Mouse (Mus musculus): ENCODE measurements at regions not wholly inside any gene's neighbourhood (a gene's known extent, or its start where the extent isn't known, plus 50 kb on each side); places are given as distances from the start of the nearest gene placed in this dataset.

DNA sequence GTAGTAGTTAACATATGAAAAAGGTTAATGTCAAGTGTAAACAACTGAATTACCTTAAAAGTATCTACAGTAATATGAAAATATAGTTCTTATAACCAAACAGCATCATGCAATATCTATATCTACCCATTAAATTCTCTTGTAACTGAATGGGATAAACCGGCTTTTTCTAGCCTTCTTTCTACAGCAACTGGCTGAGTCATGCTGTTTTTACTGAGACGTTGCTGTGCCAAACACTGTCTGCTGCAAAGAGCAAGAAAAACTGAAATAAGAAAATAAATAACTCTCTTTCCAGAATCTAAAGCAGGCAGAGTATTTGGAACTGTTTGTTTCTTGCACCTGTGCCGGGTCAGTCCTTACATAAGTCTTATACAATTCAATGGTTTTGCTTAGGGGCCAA is 74.0 kb downstream of the Nxf2 start:
- Histone ChIP-seq H3K27me3 (no peaks in the 10 kb centered on the region), H3K9me3 (no peaks in the 10 kb centered on the region), H3K4me1 (no peaks in the 10 kb centered on the region), H3K4me3 (no peak overlapping the region), H3K4me2 (replicated peaks) (no peak overlapping the region), H3K9ac (no peak overlapping the region), H3K27ac (no peak overlapping the region), H3K36me3 (no peaks in the 10 kb centered on the region)
- ATAC-seq (ENCODE audit: low FRiP score, low read depth) = no peak
- 80% methylated on average over 3 of the region's 3 CpGs for WGBS

- ATAC-seq (ENCODE audit: low FRiP score, low read depth) = no peak
- Histone ChIP-seq H3K4me1 (no peaks in the 10 kb centered on the region), H3K4me3 (no peak overlapping the region), H3K36me3 (no peaks in the 10 kb centered on the region), H3K27me3 (peaks cover 4% of the 10 kb centered on the region; the same call in 1 of the 2 replicates), H3K9ac (no peak overlapping the region), H3K27ac (no peak overlapping the region), H3K9me3 (no peaks in the 10 kb centered on the region), H3K4me2 (replicated peaks) (no peak overlapping the region)
- WGBS = 88% methylated on average over 3 of the region's 4 CpGs
Observed at GRCm38 (mm10) chrX:134889634-134890033, 74.9 kb downstream of the Nxf2 start.

DNA sequence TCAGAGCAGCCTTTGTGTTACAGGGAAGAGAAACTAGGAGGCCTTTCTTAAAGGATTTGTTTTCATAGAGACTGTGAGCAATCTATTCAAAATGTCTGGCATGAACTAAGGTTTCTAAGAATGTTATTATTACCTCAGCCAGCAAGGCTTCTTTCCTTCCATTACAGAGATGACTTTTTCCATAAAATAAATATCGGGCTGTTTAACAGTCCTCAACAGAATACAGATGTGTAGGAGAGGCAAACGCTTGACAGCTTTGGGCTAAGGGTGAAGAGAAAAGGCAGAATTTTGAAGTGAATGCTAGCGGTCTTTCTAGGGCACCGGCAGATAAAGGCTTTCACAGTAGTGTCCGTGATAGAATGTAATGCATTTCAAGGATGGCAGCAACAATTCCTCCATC is 73.3 kb upstream of the Armcx2 start:
- no peak overlapping the region for H3K4me3 ChIP-seq
- no peaks in the 10 kb centered on the region for H3K4me1 ChIP-seq
- ATAC-seq (ENCODE audit: low FRiP score, low read depth) = no peak
- no peaks in the 10 kb centered on the region for H3K36me3 ChIP-seq
- no peak overlapping the region for H3K4me2 ChIP-seq (replicated peaks)
- WGBS = 69% methylated on average over 5 of the region's 5 CpGs
- H3K9me3 ChIP-seq = no peaks in the 10 kb centered on the region
- H3K9ac ChIP-seq = no peak overlapping the region
- peak overlapping the region; percentile 44; the same call in 1 of the 2 replicates for H3K27ac ChIP-seq
- peaks cover 12% of the 10 kb centered on the region; the same call in 1 of the 2 replicates for H3K27me3 ChIP-seq

DNA sequence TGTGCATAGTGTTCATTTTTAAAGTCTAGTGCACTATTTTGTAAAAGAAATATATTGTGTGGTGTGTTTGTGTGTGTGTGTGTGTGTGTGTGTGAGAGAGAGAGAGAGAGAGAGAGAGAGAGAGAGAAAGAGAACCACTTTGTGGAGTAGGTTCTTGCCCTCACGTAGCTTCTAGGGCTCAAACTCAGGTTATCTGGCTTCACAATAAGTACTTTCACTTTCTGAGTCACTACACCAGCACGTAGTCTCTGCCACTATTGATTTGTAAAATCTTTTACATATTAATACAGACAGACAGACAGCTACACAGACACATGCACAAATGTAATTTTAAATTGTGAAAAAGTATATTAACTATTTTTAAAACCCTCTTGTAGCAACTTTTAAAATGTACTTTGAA is 70.9 kb upstream of the Armcx2 start:
- Histone ChIP-seq H3K27me3 (peaks cover 8% of the 10 kb centered on the region; the same call in 1 of the 2 replicates), H3K27ac (no peak overlapping the region), H3K4me1 (no peaks in the 10 kb centered on the region), H3K9me3 (no peaks in the 10 kb centered on the region), H3K9ac (no peak overlapping the region), H3K4me2 (replicated peaks) (no peak overlapping the region), H3K4me3 (no peak overlapping the region), H3K36me3 (no peaks in the 10 kb centered on the region)
- ATAC-seq (ENCODE audit: low FRiP score, low read depth) = no peak
- WGBS = 77% methylated on average over 2 of the region's 2 CpGs

DNA sequence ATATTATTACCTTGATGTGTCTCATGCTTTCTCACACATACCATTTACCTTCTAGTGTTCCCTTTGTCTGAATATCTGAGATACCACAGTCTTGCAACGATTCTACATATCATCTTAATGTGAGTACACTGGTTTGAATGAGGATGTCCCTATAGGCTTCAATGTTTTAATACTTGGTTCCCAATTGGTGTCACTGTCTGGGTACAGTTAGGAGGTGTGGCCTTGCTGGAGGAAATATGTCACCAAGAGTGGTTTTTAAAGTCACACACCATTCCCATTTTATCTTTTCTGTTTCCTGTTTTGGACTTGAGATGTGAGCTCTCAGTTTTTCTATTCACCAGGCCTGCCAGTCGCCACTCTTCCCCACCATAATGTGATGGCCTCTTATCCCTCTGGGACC is 69.8 kb upstream of the Armcx2 start:
- H3K4me2 ChIP-seq (replicated peaks) = no peak overlapping the region
- no peak for ATAC-seq (ENCODE audit: low FRiP score, low read depth)
- H3K4me1 ChIP-seq = no peaks in the 10 kb centered on the region
- H3K9ac ChIP-seq = no peak overlapping the region
- no peak overlapping the region for H3K4me3 ChIP-seq
- 76% methylated on average over 2 of the region's 2 CpGs for WGBS
- H3K27ac ChIP-seq = no peak overlapping the region
- no peaks in the 10 kb centered on the region for H3K36me3 ChIP-seq
- 0 out of 2 replicates have a peak, but pooled peaks cover 8% of the 10 kb centered on the region for H3K27me3 ChIP-seq
- H3K9me3 ChIP-seq = no peaks in the 10 kb centered on the region

DNA sequence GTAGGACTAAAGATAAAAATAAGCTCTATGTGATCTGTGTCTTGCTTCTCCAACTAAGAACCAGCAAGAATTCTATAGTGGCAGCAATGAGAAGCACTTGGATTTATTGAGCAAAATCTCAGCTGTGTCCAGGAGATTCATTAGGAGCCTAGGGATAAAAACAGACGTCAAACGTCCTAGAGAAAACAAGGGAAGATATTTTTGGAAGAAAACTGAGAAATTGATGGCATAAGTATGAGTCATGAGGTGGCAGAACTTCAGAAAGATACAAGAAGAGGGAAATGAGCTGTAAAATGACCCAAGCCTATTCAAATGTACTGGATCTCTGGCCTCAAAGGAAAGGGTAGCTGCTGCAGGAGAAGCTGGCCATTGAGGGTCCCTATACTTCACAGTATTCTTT is 65.7 kb upstream of the Armcx2 start:
- H3K9ac ChIP-seq = no peak overlapping the region
- no peak overlapping the region for H3K4me3 ChIP-seq
- no peaks in the 10 kb centered on the region for H3K36me3 ChIP-seq
- no peaks in the 10 kb centered on the region for H3K9me3 ChIP-seq
- H3K4me2 ChIP-seq (replicated peaks) = no peak overlapping the region
- H3K4me1 ChIP-seq = no peaks in the 10 kb centered on the region
- no peak for ATAC-seq (ENCODE audit: low FRiP score, low read depth)
- 44% methylated on average over 2 of the region's 2 CpGs for WGBS
- no peak overlapping the region for H3K27ac ChIP-seq
- peaks cover 6% of the 10 kb centered on the region; the same call in 1 of the 2 replicates for H3K27me3 ChIP-seq

- H3K4me3 ChIP-seq = no peak overlapping the region
- H3K9me3 ChIP-seq = no peaks in the 10 kb centered on the region
- H3K27me3 ChIP-seq = peaks cover 9% of the 10 kb centered on the region; the same call in 1 of the 2 replicates
- H3K36me3 ChIP-seq = no peaks in the 10 kb centered on the region
- no peak for ATAC-seq (ENCODE audit: low FRiP score, low read depth)
- no peak overlapping the region for H3K4me2 ChIP-seq (replicated peaks)
- H3K27ac ChIP-seq = no peak overlapping the region
- no peak overlapping the region for H3K9ac ChIP-seq
- no peaks in the 10 kb centered on the region for H3K4me1 ChIP-seq
- WGBS = 32% methylated on average over 1 of the region's 1 CpGs
Observed at GRCm38 (mm10) chrX:134873651-134874050, 64.6 kb upstream of the Armcx2 start.

GRCm38 (mm10) chrX:134861641-134862040 is 52.6 kb upstream of the Armcx2 start:
- no peak for ATAC-seq (ENCODE audit: low FRiP score, low read depth)
- 70% methylated on average over 1 of the region's 1 CpGs for WGBS

More at GRCm38 (mm10) chrX:134861641-134862040, 52.6 kb upstream of the Armcx2 start:
- no peaks in the 10 kb centered on the region for H3K36me3 ChIP-seq
- H3K4me2 ChIP-seq (replicated peaks) = no peak overlapping the region
- no peaks in the 10 kb centered on the region for H3K9me3 ChIP-seq
- H3K27me3 ChIP-seq = peaks cover 8% of the 10 kb centered on the region; the same call in 1 of the 2 replicates
- no peak overlapping the region for H3K9ac ChIP-seq
- no peak overlapping the region for H3K4me3 ChIP-seq
- H3K4me1 ChIP-seq = no peaks in the 10 kb centered on the region
- H3K27ac ChIP-seq = no peak overlapping the region

All from limb, embryonic 13.5 days (tissue).